Mouse (Mus musculus) megakaryocyte, embryonic 14.5 days (primary cell): ENCODE measurements around the gene Hsd17b1.

ENCODE experiments used
- FLI1 ChIP-seq: IDR thresholded peaks from 2 replicates; pipeline ENCODE4 v1.6.1; 2012; ENCODE audit warnings: low read length, inconsistent platforms, mixed read lengths
- GATA1 ChIP-seq: IDR thresholded peaks from 3 replicates; pipeline ENCODE4 v1.6.1; 2012; ENCODE audit warnings: mixed read lengths, low read length, inconsistent platforms, borderline replicate concordance

- TF ChIP-seq FLI1: no peak
- no peak for TF ChIP-seq GATA1
Measured at GRCm38 (mm10) chr11:101055418-101055817, 22.8 kb upstream of the Hsd17b1 start.
